Mouse (Mus musculus) kidney, postnatal 25 days (tissue): ENCODE data around the gene Spred1.

Experiments used
- DNase-seq, 2 experiments: peaks; one replicate each; pipeline ENCODE4 v3.0.0; 2021; ENCODE audit warnings: mixed read lengths in 2 of 2

Spred1 gene

GRCm38 (mm10) chr2:117190915-117191314, 69.7 kb downstream of the Spred1 start:
- no peak for DNase-seq

GRCm38 (mm10) chr2:117194309-117194708, 73.1 kb downstream of the Spred1 start:
- DNase-seq = no peak

GRCm38 (mm10) chr2:117195151-117195550, 74.0 kb downstream of the Spred1 start:
- no peak for DNase-seq

- DNase-seq = no peak
Measured at GRCm38 (mm10) chr2:117195578-117195977, 74.4 kb downstream of the Spred1 start.

- no peak for DNase-seq
Measured at GRCm38 (mm10) chr2:117200869-117201338, 79.7 kb downstream of the Spred1 start.

- DNase-seq = no peak
Measured at GRCm38 (mm10) chr2:117203350-117203749, 82.2 kb downstream of the Spred1 start.

GRCm38 (mm10) chr2:117204534-117204933, 83.4 kb downstream of the Spred1 start:
- DNase-seq = no peak

GRCm38 (mm10) chr2:117205066-117205465, 83.9 kb downstream of the Spred1 start:
- DNase-seq = no peak

GRCm38 (mm10) chr2:117210416-117211085, 89.4 kb downstream of the Spred1 start:
- DNase-seq = peak; percentile 51 to 64

- peak in 1 of 2 experiments; percentile 12 for DNase-seq
Measured at GRCm38 (mm10) chr2:117216152-117216551, 95.0 kb downstream of the Spred1 start.

GRCm38 (mm10) chr2:117217695-117218216, 96.6 kb downstream of the Spred1 start:
- DNase-seq = no peak

- no peak for DNase-seq
Measured at GRCm38 (mm10) chr2:117219536-117219935, 98.4 kb downstream of the Spred1 start.

- DNase-seq = peak in 1 of 2 experiments; percentile 4
Measured at GRCm38 (mm10) chr2:117222651-117223050, 101.5 kb downstream of the Spred1 start.

GRCm38 (mm10) chr2:117228601-117229125, 107.5 kb downstream of the Spred1 start:
- no peak for DNase-seq

- DNase-seq = no peak
Measured at GRCm38 (mm10) chr2:117230261-117230660, 109.1 kb downstream of the Spred1 start.

- DNase-seq = peak; percentile 79
Measured at GRCm38 (mm10) chr2:117231257-117231656, 110.1 kb downstream of the Spred1 start.
